19 mouse cellular contexts compared by ENCODE assay signal in the genomic region with DNA sequence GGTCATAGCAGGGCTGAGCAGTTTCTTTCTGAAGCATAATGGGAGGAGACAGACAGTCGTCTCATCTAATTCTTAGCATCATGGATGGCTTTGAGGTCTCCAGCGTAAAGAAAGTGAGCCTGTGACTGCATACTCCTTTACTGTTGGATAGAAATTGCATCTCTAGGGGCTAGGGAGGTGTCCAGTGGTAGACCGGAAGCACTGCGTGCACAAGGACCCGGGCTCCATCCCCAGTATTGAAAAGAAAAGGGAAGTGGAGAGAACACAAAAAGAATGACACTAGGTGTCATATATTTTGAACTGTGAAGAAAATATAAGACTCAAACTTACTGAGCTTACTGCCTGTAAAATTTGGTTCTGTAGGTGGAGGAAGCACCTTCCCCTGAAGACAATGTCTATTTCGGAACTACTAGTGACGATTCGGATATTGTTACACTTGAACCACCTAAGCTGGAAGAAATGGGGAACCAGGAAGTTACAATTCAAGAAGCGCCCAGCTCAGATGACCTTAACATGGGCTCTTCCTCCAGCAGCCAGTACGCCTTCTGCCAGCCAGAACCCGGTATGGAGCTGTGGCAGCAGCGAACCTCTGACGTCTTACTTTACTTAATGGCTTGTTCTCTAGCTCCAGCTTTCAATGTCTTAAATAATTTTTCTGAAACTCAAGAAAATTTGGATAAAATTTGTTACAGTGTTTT. TPM values are rescaled to one million over a fixed set of nuclear protein-coding genes. Genes with fewer than 3 reads are reported as not detected.
"Had no signal": no experiment of that assay in that cellular context is flagged by ENCODE, and none has a peak within 500 bp of the region (broad histone marks: within the 10 kb centered on the region; RNA-seq: fewer than 3 reads in every experiment).

No protein-coding gene starts in this region.

- H3K9me3 ChIP-seq: limb, embryonic 13.5 days; liver, embryonic 13.5 days; lung, embryonic 15.5 days; neural tube, embryonic 12.5 days had no signal

- DNase-seq: layer of hippocampus, adult 9-11 months; layer of hippocampus, postnatal 36 days; liver, embryonic 13.5 days; lung, postnatal 4 days; midbrain, embryonic 14.5 days; retina, postnatal 1 day; right cerebral cortex, postnatal 4 days; spleen, adult 18-20 months; thymus, postnatal 4 days had no signal

- H3K27me3 ChIP-seq: limb, embryonic 13.5 days; liver, embryonic 13.5 days; lung, embryonic 15.5 days; neural tube, embryonic 12.5 days had no signal

- H3K4me3 ChIP-seq: limb, embryonic 13.5 days; liver, embryonic 13.5 days; lung, embryonic 15.5 days; neural tube, embryonic 12.5 days had no signal

- H3K4me2 ChIP-seq: limb, embryonic 13.5 days; liver, embryonic 13.5 days; lung, embryonic 15.5 days; neural tube, embryonic 12.5 days had no signal

- H3K9ac ChIP-seq: limb, embryonic 13.5 days; liver, embryonic 13.5 days; lung, embryonic 15.5 days; neural tube, embryonic 12.5 days had no signal

- H3K4me1 ChIP-seq: limb, embryonic 13.5 days; lung, embryonic 15.5 days; neural tube, embryonic 12.5 days had no signal

- H3K27ac ChIP-seq: limb, embryonic 13.5 days; liver, embryonic 13.5 days; lung, embryonic 15.5 days; neural tube, embryonic 12.5 days had no signal

- H3K36me3 ChIP-seq: lung, embryonic 15.5 days had no signal

RNA-seq across cellular contexts. Expression of gene Gm44503, which starts 42.8 kb away (rescaled TPM):
- total RNA-seq: left cerebral cortex, postnatal 10 days; megakaryocyte-erythroid progenitor cell, adult 5-6 weeks had no signal
- polyA plus RNA-seq: intestine, embryonic 16.5 days; kidney, adult 2 months; kidney, embryonic 16.5 days; limb, embryonic 13.5 days; liver, embryonic 13.5 days; lung, embryonic 15.5 days; midbrain, embryonic 14.5 days; neural tube, embryonic 12.5 days; stomach, embryonic 14.5 days; thymus, postnatal 0 days had no signal

RNA-seq across cellular contexts. Expression of gene Dyx1c1, which starts 42.9 kb away (rescaled TPM):
- total RNA-seq: megakaryocyte-erythroid progenitor cell, adult 5-6 weeks had no signal
